Mouse (Mus musculus) small intestine, adult 2 months (tissue): ENCODE measurements around the gene Eps15.

Experiments
- CTCF ChIP-seq: fragments of 200-500 bp; IDR thresholded peaks from 2 replicates; pipeline ENCODE4 v1.5.1; 2012; ENCODE audit warnings: low read depth, mild to moderate bottlenecking, control low read depth, inconsistent platforms, low read length, moderate library complexity, mixed read lengths; ENCODE audit not compliant: insufficient replicate concordance, insufficient read length; ENCODE audit errors: extremely low read depth
- POLR2A ChIP-seq: fragments of 200-500 bp; IDR thresholded peaks from 2 replicates; pipeline ENCODE4 v1.6.1; 2012; ENCODE audit warnings: low read depth, mild to moderate bottlenecking, control low read depth, inconsistent platforms, low read length, moderate library complexity

GRCm38 (mm10) chr4:109423438-109423837 lies 143.4 kb downstream of the Eps15 start:
- TF ChIP-seq CTCF = no peak
- no peak for TF ChIP-seq POLR2A
